Mouse (Mus musculus) v-Abl transformed pro-B cells (cell line): ENCODE data around the gene Fam186b.

ENCODE experiments used
- in situ Hi-C, 2 experiments: fragments of 400-800 bp; cut with MboI; formaldehyde crosslinking; loops; one replicate each; pipeline ENCODE4 v1.15.1; 2025; ENCODE audit not compliant: unreplicated experiment in 2 of 2

The Fam186b gene

GRCm38 (mm10) chr15:99233719-99234118, 62.0 kb downstream of the Fam186b start:
- in situ Hi-C loops = no loop called here

GRCm38 (mm10) chr15:99231998-99232397, 63.7 kb downstream of the Fam186b start:
- in situ Hi-C loops = no loop called here

GRCm38 (mm10) chr15:99226090-99226489, 69.6 kb downstream of the Fam186b start:
- in situ Hi-C loops = loop anchor here in 1 of 2 experiments (5.0 kb wide), 1 partner anchor 46 kb away; no protein-coding TSS in a partner anchor

GRCm38 (mm10) chr15:99225081-99225810, 70.4 kb downstream of the Fam186b start:
- in situ Hi-C loops = loop anchor here in 1 of 2 experiments (5.0 kb wide), 1 partner anchor 47 kb away; no protein-coding TSS in a partner anchor

- in situ Hi-C loops = no loop called here
These were observed 71.3 kb downstream of the Fam186b start, which contains the start of gene Kcnh3 for GRCm38 (mm10) chr15:99224208-99224911. Gene Kcnh3 (plus strand): TSS chr15:99224861.

GRCm38 (mm10) chr15:99223585-99224207, 72.0 kb downstream of the Fam186b start:
- in situ Hi-C loops = no loop called here

- in situ Hi-C loops = no loop called here
These were observed 72.7 kb downstream of the Fam186b start for GRCm38 (mm10) chr15:99222794-99223584.

GRCm38 (mm10) chr15:99221315-99221952, 74.3 kb downstream of the Fam186b start:
- in situ Hi-C loops = no loop called here
